Mouse (Mus musculus) heart, adult 2 months (tissue): ENCODE measurements at regions not wholly inside any gene's neighbourhood (a gene's known extent, or its start where the extent isn't known, plus 50 kb on each side); places are given as distances from the start of the nearest gene placed in this dataset.

Experiments
- DNase-seq, 2 experiments: peaks; one replicate each; pipeline ENCODE4 v3.0.0; 2021
- H3K27ac ChIP-seq: fragments of 200-600 bp; 2 replicates; pipeline ENCODE4 v1.8.1; 2022
- H3K27me3 ChIP-seq: fragments of 200-500 bp; 2 replicates; pipeline ENCODE4 v1.6.1; 2012; ENCODE audit warnings: mild to moderate bottlenecking, low read length, inconsistent platforms, mixed read lengths; ENCODE audit not compliant: control insufficient read depth, insufficient read depth
- H3K36me3 ChIP-seq: fragments of 200-500 bp; 2 replicates; pipeline ENCODE4 v1.6.1; 2012; ENCODE audit warnings: low read length, inconsistent platforms; ENCODE audit not compliant: control insufficient read depth, insufficient read depth
- H3K4me1 ChIP-seq: fragments of 200-500 bp; 2 replicates; pipeline ENCODE4 v1.6.1; 2011; ENCODE audit warnings: low read length; ENCODE audit not compliant: control insufficient read depth, insufficient read depth
- H3K4me3 ChIP-seq: fragments of 200-600 bp; 2 replicates; pipeline ENCODE4 v1.8.1; 2022
- H3K79me2 ChIP-seq: fragments of 200-500 bp; replicated peaks from 2 replicates; pipeline ENCODE4 v1.6.1; 2012; ENCODE audit warnings: mild to moderate bottlenecking, inconsistent platforms, low read length, moderate library complexity, mixed read lengths; ENCODE audit not compliant: control insufficient read depth, insufficient read depth
- H3K9ac ChIP-seq: fragments of 200-500 bp; 2 replicates; pipeline ENCODE4 v1.6.1; 2012; ENCODE audit warnings: low read depth, mild to moderate bottlenecking, control low read depth, inconsistent platforms, low read length, mixed read lengths
- CTCF ChIP-seq: fragments of 200-600 bp; IDR thresholded peaks from 2 replicates; pipeline ENCODE4 v1.8.1; 2022; ENCODE audit warnings: antibody characterized with exemption, mild to moderate bottlenecking, moderate library complexity
- EP300 ChIP-seq: fragments of 200-500 bp; IDR thresholded peaks from 2 replicates; pipeline ENCODE4 v1.6.1; 2011; ENCODE audit warnings: low read depth, low read length, control low read depth; ENCODE audit not compliant: insufficient read depth
- POLR2A ChIP-seq: fragments of 200-500 bp; IDR thresholded peaks from 2 replicates; pipeline ENCODE4 v1.6.1; 2011; ENCODE audit warnings: mild to moderate bottlenecking, low read depth, low read length, control low read depth; ENCODE audit not compliant: insufficient read depth
- WGBS: fragments of 180-500 bp; shearing (Covaris S2); methylation state at CpG from one replicate; pipeline ENCODE4 v1.1.7; 2018; 5-methylcytosine and 5-hydroxymethylcytosine counted together
- intact Hi-C: fragments of 180-260 bp; cut with DNase I; formaldehyde crosslinking; loops from one replicate; pipeline ENCODE4 v1.15.1; 2025

DNA sequence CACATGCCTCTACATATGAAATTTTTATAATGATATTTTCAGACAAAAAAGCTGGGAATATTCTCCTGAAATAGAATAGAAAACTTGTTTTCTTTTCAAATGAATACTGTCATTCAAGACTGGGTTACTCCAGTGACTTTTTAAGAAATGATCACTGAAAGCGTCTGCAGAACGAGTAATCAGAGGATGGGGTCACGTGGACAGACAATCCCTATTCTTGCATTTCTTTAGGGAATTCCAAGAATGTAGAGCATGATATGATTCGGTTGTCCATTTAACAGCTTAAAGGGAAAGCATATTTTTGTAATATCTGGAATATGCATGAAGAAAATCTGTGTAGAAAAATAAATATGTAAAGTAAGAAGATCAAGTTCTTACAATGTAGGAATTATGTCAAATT, 65.6 kb downstream of the 4933402N22Rik start:
- Histone ChIP-seq H3K79me2 (no peaks in the 10 kb centered on the region), H3K9ac (no peak overlapping the region), H3K4me1 (no peaks in the 10 kb centered on the region), H3K27me3 (no peaks in the 10 kb centered on the region), H3K36me3 (no peaks in the 10 kb centered on the region), H3K27ac (no peak overlapping the region), H3K4me3 (no peak overlapping the region)
- intact Hi-C loops = no loop called here
- no peak for DNase-seq
- WGBS = 72% methylated on average over 4 of the region's 4 CpGs
- TF ChIP-seq EP300 = no peak
- no peak for TF ChIP-seq POLR2A
- no peak for TF ChIP-seq CTCF

DNA sequence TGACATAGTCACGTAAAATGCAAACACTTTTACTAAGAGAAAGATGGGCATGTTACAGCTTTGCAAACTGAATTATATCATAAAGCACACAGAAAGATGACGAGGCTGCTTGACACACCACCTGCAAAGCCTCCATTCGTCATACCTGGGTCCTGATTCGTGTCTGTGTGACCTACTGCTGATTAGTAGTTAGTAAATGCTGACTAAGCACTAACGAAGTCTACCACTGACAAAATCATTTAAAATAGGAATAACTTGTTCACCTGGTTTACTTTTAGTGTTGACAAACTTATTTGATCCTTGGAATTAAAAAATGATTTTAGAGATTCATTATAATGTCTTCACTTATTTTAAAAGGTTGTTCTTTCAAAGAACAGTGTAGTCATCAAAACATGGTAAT, 71.3 kb downstream of the 4933402N22Rik start:
- no peak overlapping the region for H3K9ac ChIP-seq
- no peak overlapping the region for H3K4me3 ChIP-seq
- DNase-seq = no peak
- no peak overlapping the region for H3K27ac ChIP-seq
- 74% methylated on average over 5 of the region's 5 CpGs for WGBS
- H3K79me2 ChIP-seq = no peaks in the 10 kb centered on the region
- H3K27me3 ChIP-seq = no peaks in the 10 kb centered on the region
- intact Hi-C loops = no loop called here
- H3K4me1 ChIP-seq = no peaks in the 10 kb centered on the region
- TF ChIP-seq CTCF (no peak), POLR2A (no peak), EP300 (no peak)
- H3K36me3 ChIP-seq = no peaks in the 10 kb centered on the region

DNA sequence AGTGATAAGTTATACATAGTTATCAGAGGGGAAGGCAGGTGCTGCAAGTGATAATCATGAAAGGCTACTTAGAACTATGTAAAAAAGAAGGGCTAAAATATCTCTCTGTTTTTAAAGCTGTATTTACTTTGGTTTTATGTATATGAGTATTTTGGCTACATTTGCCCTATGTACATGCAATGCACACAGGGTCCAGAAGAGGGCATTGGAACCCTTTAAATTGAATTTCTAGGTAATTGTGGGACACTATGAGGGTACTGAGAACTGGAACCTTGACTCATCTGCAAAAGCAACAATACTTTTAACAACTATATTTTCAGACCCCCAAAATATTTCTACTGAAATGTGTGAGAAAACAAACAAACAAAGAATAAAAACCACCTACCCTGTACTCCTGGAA, 82.9 kb downstream of the 4933402N22Rik start:
- Histone ChIP-seq H3K27me3 (no peaks in the 10 kb centered on the region), H3K79me2 (no peaks in the 10 kb centered on the region), H3K4me3 (no peak overlapping the region), H3K36me3 (no peaks in the 10 kb centered on the region), H3K9ac (no peak overlapping the region), H3K4me1 (no peaks in the 10 kb centered on the region), H3K27ac (no peak overlapping the region)
- TF ChIP-seq EP300 = no peak
- peak; percentile 42 for TF ChIP-seq CTCF
- DNase-seq = no peak
- intact Hi-C loops = no loop called here

DNA sequence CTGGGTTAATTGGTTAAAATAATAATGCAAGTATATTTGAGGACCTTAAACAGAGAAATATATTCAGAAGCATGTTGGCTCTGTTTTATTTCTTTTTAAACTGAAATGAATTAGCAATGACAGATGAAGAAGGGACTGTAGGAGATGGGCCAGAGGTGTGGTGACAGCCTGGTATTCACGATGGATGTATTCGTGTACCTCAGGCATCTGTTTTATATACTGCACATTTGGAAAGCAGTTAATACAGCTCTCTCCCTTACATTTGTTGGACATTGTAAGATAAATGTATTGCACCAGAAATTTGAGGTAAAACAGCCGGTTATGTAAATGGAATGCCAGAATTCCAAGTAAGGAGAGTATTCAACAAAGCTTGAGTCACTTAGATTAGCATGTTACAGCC, 88.6 kb downstream of the 4933402N22Rik start:
- no peak for TF ChIP-seq POLR2A
- no peak for TF ChIP-seq EP300
- no peak for TF ChIP-seq CTCF
- Histone ChIP-seq H3K36me3 (no peaks in the 10 kb centered on the region), H3K4me1 (no peaks in the 10 kb centered on the region), H3K9ac (no peak overlapping the region), H3K4me3 (no peak overlapping the region), H3K27ac (no peak overlapping the region), H3K79me2 (no peaks in the 10 kb centered on the region), H3K27me3 (no peaks in the 10 kb centered on the region)
- DNase-seq = no peak
- intact Hi-C loops = no loop called here
- 73% methylated on average over 3 of the region's 3 CpGs for WGBS

DNA sequence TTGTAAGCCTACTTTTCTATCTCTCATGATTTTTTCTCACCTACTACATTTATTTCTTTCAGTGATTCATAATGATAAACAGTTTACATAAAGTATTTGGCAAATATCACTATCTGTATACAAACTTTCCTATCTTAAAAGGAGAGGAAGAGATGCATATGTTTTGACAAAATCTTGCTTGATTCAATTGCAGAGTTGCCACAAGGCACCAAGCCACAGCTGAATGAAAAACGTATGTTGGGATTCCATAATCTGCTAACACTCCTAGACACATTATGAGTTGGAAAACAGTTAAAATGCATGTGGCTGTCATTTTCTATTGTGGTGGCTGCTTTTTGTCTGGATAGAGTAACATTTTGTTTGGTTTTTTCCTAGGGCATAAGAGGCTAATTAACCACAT, 98.5 kb downstream of the 4933402N22Rik start:
- H3K4me1 ChIP-seq = no peaks in the 10 kb centered on the region
- H3K36me3 ChIP-seq = no peaks in the 10 kb centered on the region
- intact Hi-C loops = no loop called here
- no peak overlapping the region for H3K27ac ChIP-seq
- no peak overlapping the region for H3K4me3 ChIP-seq
- H3K79me2 ChIP-seq = no peaks in the 10 kb centered on the region
- no peak for DNase-seq
- H3K27me3 ChIP-seq = no peaks in the 10 kb centered on the region
- WGBS = 64% methylated on average over 1 of the region's 1 CpGs
- no peak for TF ChIP-seq CTCF
- TF ChIP-seq POLR2A = no peak
- no peak for TF ChIP-seq EP300
- no peak overlapping the region for H3K9ac ChIP-seq

DNA sequence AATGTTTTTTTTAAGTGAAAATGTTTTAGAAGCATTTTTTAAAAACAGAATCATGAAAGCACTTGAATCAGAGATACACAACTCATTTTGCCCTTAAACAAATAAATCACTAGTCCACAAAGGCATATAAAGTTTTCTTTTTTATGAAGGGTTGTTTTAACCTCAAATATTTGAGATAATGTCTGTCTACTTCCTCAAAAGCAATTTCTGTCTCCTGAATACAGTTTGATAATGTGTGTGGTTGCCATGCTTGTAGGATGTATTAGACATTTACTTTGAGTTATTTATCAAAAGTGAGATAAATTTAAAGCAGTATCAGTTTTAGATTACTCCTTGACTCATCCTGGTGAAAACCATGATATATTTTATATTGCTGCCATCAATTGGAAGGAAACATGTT, 102.6 kb downstream of the 4933402N22Rik start:
- Histone ChIP-seq H3K36me3 (no peaks in the 10 kb centered on the region), H3K79me2 (no peaks in the 10 kb centered on the region), H3K4me3 (no peak overlapping the region), H3K4me1 (no peaks in the 10 kb centered on the region), H3K27ac (no peak overlapping the region), H3K27me3 (no peaks in the 10 kb centered on the region), H3K9ac (no peak overlapping the region)
- TF ChIP-seq EP300 (no peak), CTCF (no peak), POLR2A (no peak)
- intact Hi-C loops = no loop called here
- no peak for DNase-seq
